Mouse (Mus musculus) liver, embryonic 14.5 days (tissue): ENCODE measurements at regions not wholly inside any gene's neighbourhood (a gene's known extent, or its start where the extent isn't known, plus 50 kb on each side); places are given as distances from the start of the nearest gene placed in this dataset.

Experiments used
- ATAC-seq: fragments of 200-750 bp; cut with Nextera tagmentation; 2 replicates; pipeline ENCODE4 v1.8.0; 2017; ENCODE audit warnings: moderate number of reproducible peaks, mild to moderate bottlenecking, moderate library complexity; ENCODE audit not compliant: insufficient read depth
- DNase-seq, 3 experiments: peaks; one replicate each; pipeline ENCODE4 v3.0.0-alpha.2; 2012 to 2013; ENCODE audit warnings: low read depth in 3 of 3, low spot score in 3 of 3
- H3K27ac ChIP-seq: fragments of 300-500 bp; sonication (generic); 2 replicates; pipeline ENCODE4 v1.5.1; 2014; ENCODE audit warnings: moderate library complexity, mild to moderate bottlenecking, control low read depth, inconsistent platforms
- H3K27me3 ChIP-seq: fragments of 300-500 bp; sonication (generic); 2 replicates; pipeline ENCODE4 v1.6.1; 2014; ENCODE audit warnings: mild to moderate bottlenecking, low read length, moderate library complexity; ENCODE audit not compliant: control insufficient read depth, insufficient read depth
- H3K36me3 ChIP-seq: fragments of 300-500 bp; sonication (generic); replicated peaks from 2 replicates; pipeline ENCODE4 v1.6.1; 2014; ENCODE audit warnings: low read depth; ENCODE audit not compliant: control insufficient read depth, insufficient read depth
- H3K4me1 ChIP-seq, 2 experiments: fragments of 200-500 bp in 1 of 2; fragments of 300-500 bp in 1 of 2; sonication (generic) in 1 of 2; replicated peaks; 2 replicates each; pipeline ENCODE4 v1.6.1; 2012 to 2014; ENCODE audit warnings: antibody characterized with exemption in 1 of 2, inconsistent platforms in 1 of 2, low read length in 1 of 2; ENCODE audit not compliant: control insufficient read depth in 2 of 2, insufficient read depth in 2 of 2
- H3K4me2 ChIP-seq: fragments of 300-500 bp; sonication (generic); 2 replicates; pipeline ENCODE4 v1.6.1; 2014; ENCODE audit warnings: low read depth, mild to moderate bottlenecking, control low read depth, moderate library complexity
- H3K4me3 ChIP-seq, 2 experiments: fragments of 200-500 bp in 1 of 2; fragments of 300-500 bp in 1 of 2; sonication (generic) in 1 of 2; 2 replicates each; pipeline ENCODE4 v1.5.1; 2012 to 2014; ENCODE audit warnings: low read depth in 2 of 2, low read length in 2 of 2, mild to moderate bottlenecking in 2 of 2, control low read depth in 1 of 2, inconsistent platforms in 1 of 2, moderate library complexity in 1 of 2; ENCODE audit not compliant: insufficient read depth in 1 of 2
- H3K9ac ChIP-seq: fragments of 300-500 bp; sonication (generic); replicated peaks from 2 replicates; pipeline ENCODE4 v1.6.1; 2014; ENCODE audit warnings: mild to moderate bottlenecking, control low read depth, moderate library complexity
- H3K9me3 ChIP-seq: fragments of 300-500 bp; sonication (generic); 2 replicates; pipeline ENCODE4 v1.6.1; 2016; ENCODE audit warnings: low read length, mixed read lengths; ENCODE audit not compliant: control insufficient read depth
- CTCF ChIP-seq: IDR thresholded peaks from 2 replicates; pipeline ENCODE4 v1.5.1; 2016; ENCODE audit warnings: antibody characterized with exemption, low read depth, control low read depth
- EP300 ChIP-seq: IDR thresholded peaks from 2 replicates; pipeline ENCODE4 v1.6.1; 2016; ENCODE audit warnings: antibody characterized with exemption, low read depth
- WGBS: fragments of 180-500 bp; shearing (Covaris S2); extraction: QIAGEN DNeasy Blood & Tissue Kit; methylation state at CpG from one replicate; pipeline ENCODE4 v1.1.7; 2014; ENCODE audit not compliant: insufficient replicate concordance; 5-methylcytosine and 5-hydroxymethylcytosine counted together

DNA sequence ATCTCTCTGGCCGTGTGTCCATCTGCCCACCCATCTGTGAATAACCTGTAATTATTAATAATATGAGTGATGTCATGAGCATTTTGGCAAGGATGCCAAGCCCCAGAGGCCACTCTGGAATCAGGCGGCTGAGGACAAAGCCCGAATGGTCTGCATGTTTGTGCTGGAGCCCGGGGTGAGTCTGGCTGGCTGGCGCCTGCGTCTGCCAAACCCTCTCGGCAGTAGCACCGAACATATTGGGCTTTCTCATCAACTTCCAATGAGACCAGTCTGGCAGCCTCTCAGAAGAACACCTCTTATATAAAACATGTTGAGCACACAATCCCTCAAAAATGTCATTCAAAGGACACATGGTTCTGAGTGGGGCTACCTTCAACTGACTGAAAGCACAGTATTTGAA, 244.9 kb upstream of the Mki67 start:
- Histone ChIP-seq H3K27ac (no peak overlapping the region), H3K27me3 (no peaks in the 10 kb centered on the region), H3K9me3 (no peaks in the 10 kb centered on the region), H3K9ac (no peak overlapping the region), H3K36me3 (no peaks in the 10 kb centered on the region), H3K4me1 (no peaks in the 10 kb centered on the region), H3K4me2 (no peak overlapping the region), H3K4me3 (no peak overlapping the region)
- 77% methylated on average over 8 of the region's 8 CpGs for WGBS
- ATAC-seq, result no peak
- no peak for DNase-seq
- TF ChIP-seq CTCF, result no peak
- TF ChIP-seq EP300, result no peak

GRCm38 (mm10) chr7:135965528-135965927, 249.4 kb upstream of the Mki67 start:
- no peaks in the 10 kb centered on the region for H3K4me1 ChIP-seq
- H3K9me3 ChIP-seq, result no peaks in the 10 kb centered on the region
- DNase-seq, result no peak
- no peak overlapping the region for H3K27ac ChIP-seq
- no peaks in the 10 kb centered on the region for H3K27me3 ChIP-seq
- no peak overlapping the region for H3K9ac ChIP-seq
- H3K36me3 ChIP-seq, result no peaks in the 10 kb centered on the region
- TF ChIP-seq EP300, result no peak
- no peak for TF ChIP-seq CTCF
- 63% methylated on average over 6 of the region's 6 CpGs for WGBS
- H3K4me3 ChIP-seq, result no peak overlapping the region
- no peak for ATAC-seq
- H3K4me2 ChIP-seq, result no peak overlapping the region

GRCm38 (mm10) chr7:135966231-135966630, 250.1 kb upstream of the Mki67 start:
- H3K27ac ChIP-seq, result no peak overlapping the region
- TF ChIP-seq EP300 (no peak), CTCF (no peak)
- H3K9me3 ChIP-seq, result no peaks in the 10 kb centered on the region
- H3K36me3 ChIP-seq, result no peaks in the 10 kb centered on the region
- no peaks in the 10 kb centered on the region for H3K4me1 ChIP-seq
- H3K9ac ChIP-seq, result no peak overlapping the region
- no peak overlapping the region for H3K4me3 ChIP-seq
- DNase-seq, result no peak
- H3K27me3 ChIP-seq, result no peaks in the 10 kb centered on the region
- H3K4me2 ChIP-seq, result no peak overlapping the region
- no peak for ATAC-seq
- WGBS, result 41% methylated on average over 4 of the region's 4 CpGs

- no peak overlapping the region for H3K4me2 ChIP-seq
- H3K4me3 ChIP-seq, result no peak overlapping the region
- TF ChIP-seq CTCF, result no peak
- TF ChIP-seq EP300, result no peak
- no peaks in the 10 kb centered on the region for H3K9me3 ChIP-seq
- ATAC-seq (no peak), DNase-seq (no peak)
- no peak overlapping the region for H3K9ac ChIP-seq
- H3K27me3 ChIP-seq, result no peaks in the 10 kb centered on the region
- 45% methylated on average over 8 of the region's 8 CpGs for WGBS
- H3K36me3 ChIP-seq, result no peaks in the 10 kb centered on the region
- H3K4me1 ChIP-seq, result no peaks in the 10 kb centered on the region
- no peak overlapping the region for H3K27ac ChIP-seq
These were observed 252.5 kb upstream of the Mki67 start for GRCm38 (mm10) chr7:135968638-135969037.

- DNase-seq (no peak), ATAC-seq (no peak)
- Histone ChIP-seq H3K4me3 (no peak overlapping the region), H3K27ac (no peak overlapping the region), H3K9me3 (no peaks in the 10 kb centered on the region), H3K4me1 (no peaks in the 10 kb centered on the region), H3K36me3 (no peaks in the 10 kb centered on the region), H3K9ac (no peak overlapping the region), H3K27me3 (no peaks in the 10 kb centered on the region), H3K4me2 (no peak overlapping the region)
- WGBS, result 40% methylated on average over 6 of the region's 6 CpGs
- TF ChIP-seq EP300 (no peak), CTCF (no peak)
These were observed 269.9 kb upstream of the Mki67 start for GRCm38 (mm10) chr7:135986021-135986420.
